Mouse (Mus musculus) testis, postnatal 14 days (tissue): ENCODE measurements at regions not wholly inside any gene's neighbourhood (a gene's known extent, or its start where the extent isn't known, plus 50 kb on each side); places are given as distances from the start of the nearest gene placed in this dataset.
"Not testable (repeated sequence)": the region's sequence is repeated elsewhere in the genome, so short reads cannot be mapped to it uniquely, and the experiment has no call there.

ENCODE experiments used
- DNase-seq: peaks from one replicate; pipeline ENCODE4 v3.0.0; 2021; ENCODE audit warnings: low spot score

DNA sequence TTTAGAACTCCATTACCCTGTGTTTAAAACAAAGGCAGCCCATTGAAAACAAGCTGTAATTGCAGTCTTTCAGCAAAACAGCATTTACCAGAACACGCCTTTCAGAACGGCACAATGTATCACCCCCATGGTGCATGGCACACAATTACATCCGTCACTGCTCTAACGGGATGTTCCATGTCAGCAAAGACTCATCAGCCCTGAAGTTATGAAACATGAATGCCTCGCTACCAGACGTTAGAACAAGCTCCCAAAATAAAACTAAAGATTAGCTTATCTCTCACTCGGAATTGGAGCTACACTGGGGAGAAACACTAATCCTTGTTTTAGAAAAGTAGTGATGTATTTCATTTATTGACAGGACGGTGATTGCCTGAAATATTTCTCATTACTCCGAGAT lies 301.4 kb downstream of the Tox3 start:
- DNase-seq: no peak

DNA sequence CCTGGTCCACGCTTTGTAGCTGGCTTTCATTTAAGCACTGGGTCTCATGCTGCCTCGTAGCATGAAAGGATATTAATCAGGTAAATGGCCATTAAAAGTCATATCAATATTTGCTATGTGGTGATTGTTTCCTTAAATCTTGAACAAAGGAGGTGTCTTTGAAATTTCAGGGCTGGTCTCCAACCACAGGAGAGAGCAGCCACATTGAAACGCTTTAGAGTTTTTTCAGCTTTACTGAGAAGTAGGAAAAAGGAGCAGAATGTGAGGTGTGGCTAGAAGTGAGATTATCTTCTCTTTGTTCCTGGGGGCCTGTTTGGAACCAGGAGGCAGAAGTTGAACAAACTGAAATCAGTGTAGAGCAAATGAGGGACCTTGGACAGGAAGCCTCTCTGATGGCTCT lies 311.7 kb downstream of the Tox3 start:
- no peak for DNase-seq

DNA sequence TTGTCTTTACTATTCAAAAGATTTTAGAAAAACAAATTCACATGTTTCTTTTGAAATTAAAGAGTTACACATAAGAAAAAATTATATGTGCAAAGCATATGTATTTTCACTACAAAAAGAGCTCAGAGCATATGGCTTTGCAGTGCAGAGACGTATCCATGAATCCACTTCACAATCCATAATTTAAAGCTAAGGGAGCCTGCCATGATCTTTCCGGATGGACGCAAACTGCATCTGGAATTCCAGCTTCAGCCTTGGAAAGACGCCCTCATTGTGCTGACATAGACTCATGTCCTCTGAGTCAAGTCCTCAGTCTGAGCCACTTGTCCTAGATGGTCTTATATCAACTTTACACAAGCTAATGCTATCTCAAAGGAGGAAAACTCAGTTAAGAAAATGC lies 315.6 kb downstream of the Tox3 start:
- DNase-seq: no peak

DNA sequence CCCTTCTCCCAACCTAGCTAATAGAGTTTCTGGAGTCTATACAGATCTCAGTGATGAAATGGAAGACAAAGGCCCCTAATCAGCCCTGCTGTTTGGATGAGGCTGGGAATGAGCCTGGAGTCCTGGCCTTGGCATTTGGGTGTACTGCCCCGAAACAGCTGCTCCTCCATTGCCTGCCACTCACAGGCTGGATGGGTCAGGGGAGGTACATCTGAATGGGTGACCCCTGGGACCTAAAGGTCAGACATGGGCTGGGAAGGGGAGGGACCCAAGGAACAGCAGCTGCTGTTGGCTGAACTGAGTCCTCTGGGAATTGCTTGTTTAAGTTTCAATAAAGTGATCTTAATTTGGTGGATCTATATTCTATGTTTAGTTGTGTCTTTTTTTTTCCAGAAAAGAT lies 316.9 kb downstream of the Tox3 start:
- no peak for DNase-seq

DNA sequence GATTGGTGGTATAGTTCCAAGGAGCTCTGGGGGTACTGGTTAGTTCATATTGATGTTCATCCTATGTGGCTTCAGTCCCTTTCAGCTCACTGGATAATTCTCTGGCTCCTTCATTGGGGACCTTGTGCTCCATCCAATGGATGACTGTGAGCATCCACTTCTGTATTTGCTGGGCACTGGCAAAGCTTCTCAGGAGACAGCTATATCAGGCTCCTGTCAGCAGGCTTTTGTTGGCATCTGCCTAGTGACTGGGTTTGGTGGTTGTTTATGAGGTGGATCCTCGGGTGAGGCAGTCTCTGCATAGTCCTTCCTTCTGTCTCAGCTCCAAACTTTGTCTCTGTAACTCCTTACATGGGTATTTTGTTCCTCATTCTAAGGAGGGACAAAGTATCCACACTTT lies 330.2 kb downstream of the Tox3 start:
- DNase-seq: not testable (repeated sequence)

DNA sequence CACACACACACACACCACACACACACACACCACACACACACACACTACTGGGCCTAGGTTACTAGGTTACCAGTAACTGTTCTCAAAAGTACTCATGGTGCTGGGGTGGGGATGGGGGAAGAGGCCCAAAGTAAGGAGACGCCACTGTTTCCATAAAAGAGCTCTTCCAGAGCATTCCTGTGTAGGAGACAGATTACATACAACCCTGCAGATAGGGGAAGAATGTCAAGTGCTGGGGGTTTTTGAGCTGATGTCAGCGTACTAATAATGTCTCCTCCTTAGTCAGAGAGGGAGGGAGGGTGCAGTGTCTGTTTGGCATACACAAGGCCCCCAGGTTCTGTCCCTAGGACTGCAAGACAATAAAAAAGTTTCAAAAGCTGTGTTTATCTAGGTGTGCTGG lies 334.4 kb downstream of the Tox3 start:
- no peak for DNase-seq

DNA sequence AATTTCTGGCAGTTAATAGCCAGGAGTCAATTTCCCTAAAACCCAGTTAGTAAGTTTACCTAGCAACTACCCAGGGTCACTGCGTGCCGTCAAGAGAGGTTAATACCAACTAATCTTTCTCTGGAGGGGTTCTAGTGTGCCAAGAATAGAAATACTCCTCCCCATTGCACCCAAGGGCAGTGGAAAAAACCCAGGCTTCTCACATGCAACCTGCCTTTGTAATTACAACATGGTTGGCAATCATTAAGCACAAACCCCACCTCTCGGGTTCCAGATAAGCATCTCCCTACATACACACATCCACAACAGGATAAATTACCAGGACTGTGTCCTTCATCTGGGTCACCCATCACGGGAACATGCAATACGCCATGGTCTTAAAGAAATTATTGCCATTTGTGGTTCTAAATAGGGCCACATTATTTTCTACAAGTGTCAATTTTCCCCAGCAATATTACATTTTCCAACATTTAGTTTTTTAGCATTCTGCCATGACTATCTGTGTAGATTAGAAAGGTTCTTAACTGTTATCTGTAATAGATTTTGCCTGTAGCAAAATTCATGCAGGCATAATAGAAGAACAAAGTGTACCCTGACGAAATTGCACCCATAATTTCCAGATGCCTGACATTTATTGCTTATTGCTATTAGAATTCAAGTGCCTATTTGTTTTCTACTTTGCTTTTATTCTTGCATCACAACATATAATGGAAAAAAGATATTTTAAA lies 336.3 kb downstream of the Tox3 start:
- DNase-seq: no peak

DNA sequence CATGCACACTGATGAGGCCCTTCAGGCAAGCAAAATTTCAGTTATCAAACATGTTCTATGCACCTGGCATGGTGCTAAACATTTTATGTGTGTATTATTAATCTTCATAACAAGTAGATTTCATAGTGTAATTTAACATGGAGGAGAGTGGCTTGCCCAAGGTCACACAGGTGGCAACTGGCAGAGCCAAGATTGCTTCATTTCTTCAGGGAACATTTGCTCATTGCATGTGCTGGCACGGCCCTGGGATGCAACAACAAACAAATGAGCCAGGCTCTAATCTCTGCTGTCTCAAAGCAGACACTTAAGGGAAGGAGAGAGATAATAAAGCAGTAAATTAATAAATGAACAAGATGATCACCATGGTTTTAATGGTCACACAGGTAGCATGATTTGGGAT lies 338.7 kb downstream of the Tox3 start:
- DNase-seq: no peak

DNA sequence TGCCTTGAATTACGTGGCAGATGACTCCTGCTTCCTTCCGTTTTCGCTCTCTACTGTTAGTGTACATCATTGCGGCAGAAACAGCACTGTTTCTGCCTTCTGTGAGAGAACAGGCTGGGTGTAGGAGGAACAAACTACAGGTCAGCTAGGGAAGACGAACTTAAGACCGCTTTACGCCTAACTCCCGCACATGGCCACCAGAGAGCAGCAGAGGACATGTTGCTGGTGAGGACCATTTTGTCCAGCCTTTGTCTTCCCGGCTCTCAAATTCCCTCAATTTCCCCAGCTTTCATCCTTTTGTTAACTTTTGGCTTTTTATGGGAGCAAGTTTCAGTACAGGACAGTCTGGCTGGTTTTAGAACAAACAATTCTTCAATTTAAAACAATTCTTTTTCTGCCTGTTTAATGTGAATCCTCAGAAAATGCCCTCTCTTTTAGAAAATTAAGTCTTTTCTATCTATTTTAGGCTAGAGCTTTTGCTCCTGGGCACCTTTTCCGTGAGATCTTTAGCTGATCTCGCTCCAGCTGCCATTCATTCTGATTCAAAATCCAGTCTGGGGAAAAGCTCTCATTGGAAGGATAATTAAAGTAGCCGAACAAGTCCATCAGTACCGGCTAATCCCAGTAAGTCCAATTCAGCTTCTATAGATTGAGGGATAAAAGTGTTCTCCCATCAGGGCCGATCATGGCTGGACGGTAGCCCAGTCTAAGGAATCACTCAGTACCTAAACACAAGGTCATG lies 347.1 kb downstream of the Tox3 start:
- peak; percentile 46 for DNase-seq

DNA sequence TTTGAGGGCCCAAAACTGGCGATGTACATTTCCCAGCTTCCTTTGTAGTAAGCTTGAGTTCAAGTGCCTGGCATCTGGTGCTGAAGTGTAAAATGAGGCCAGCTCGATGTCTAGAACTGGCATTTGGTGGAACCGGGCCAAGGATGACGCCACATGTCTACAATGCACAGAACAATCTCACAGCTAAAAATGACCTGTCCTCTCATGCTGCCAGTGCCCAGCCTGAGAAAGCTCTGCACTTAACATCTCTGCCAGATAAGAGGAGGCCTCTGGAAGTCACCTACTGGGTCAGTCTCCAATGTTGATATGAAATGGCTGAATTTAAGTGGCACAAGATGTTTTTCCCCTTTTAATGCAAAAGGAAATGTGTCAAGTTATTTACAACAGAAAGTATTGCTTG lies 354.4 kb downstream of the Tox3 start:
- no peak for DNase-seq

DNA sequence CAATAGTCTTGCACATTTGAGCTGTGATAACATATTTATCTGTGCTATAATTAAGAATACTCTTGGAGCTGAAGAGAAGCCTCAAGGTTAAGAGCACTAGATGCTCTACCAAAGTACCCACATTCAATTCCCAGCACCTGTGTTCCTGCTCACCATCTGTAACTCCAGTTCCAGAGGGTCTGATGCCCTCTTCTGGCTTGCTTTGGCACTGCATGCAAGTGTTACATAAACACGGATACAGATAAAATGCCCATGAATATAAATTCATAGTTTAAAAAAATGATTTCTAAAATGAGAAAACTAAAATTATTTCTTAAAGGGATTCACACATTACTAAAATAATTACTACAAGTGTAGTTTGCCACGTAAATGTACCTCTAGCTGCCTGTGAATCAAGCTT lies 364.3 kb downstream of the Tox3 start:
- no peak for DNase-seq

DNA sequence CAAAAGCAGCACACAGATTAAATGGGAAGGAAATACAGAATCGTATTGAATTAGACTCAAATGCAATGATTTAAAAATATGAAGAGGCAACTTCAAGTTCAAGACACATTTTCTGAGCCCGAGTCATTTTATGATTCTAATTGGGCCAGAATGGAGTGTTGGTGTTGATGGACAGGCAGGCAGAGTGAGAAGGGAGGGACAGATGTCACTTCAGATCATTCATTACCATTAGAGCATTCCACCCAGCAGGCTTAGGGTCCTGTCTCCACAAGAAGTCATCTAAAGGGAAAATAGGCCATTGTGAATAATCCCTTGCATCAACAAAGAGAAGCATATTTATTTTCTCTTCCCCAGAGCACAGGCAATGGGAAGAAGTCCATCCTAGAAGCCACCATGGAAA lies 365.6 kb downstream of the Tox3 start:
- no peak for DNase-seq

DNA sequence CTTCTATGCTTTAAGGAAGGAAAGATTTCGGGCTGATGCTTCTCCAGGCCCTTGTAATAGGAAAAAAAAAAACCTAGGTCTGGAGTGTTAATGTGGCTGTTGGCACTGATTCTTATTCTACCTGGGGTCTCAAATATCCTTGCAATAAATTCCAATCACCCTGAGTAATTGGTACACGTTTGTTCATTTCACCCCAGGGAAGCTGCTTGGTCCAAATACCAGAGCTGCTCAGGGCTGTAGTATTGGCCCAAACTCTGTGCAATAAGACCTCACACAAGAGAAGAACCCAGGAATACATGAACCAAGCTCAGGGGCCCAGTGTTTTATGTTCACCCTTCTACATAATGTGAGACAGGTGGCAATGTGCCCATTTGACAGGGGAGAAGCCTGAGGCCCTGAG lies 366.8 kb downstream of the Tox3 start:
- DNase-seq: no peak

DNA sequence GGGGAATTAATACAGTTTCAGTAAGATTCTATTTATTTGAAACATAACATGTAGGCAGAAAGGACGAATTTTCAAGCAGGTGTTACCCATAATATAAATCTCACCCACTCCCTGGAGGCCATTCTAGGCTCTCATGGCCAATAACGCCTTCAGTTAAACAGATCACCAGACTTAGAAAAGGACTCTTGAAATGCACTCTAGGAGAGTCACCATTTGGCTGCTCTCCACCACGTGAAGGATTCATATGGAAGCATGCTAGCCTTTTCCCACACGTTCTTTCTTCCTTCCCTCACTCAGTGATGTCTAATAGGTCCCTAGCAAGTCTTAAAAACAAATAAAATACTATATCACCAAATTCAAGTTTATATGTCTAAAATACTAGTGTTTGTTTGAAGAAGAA lies 367.7 kb downstream of the Tox3 start:
- no peak for DNase-seq

DNA sequence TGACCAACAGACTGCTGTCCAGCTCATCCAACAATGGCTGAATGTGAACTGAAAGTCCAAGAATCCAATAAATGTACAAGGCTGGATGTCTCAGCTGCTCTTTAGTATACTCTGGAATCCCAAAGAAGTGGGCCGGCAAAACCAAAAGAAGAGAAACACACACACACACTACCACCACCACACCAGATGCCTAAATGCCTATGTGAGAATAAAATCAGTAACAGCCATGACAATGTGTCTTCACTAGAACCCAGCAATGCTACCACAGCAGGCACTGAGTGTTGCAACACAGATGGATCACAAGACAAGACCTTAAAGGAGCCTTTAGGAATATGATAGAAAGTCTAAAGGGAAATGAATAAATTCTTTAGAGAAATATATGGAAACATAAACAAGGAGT lies 385.3 kb downstream of the Tox3 start:
- DNase-seq: no peak

DNA sequence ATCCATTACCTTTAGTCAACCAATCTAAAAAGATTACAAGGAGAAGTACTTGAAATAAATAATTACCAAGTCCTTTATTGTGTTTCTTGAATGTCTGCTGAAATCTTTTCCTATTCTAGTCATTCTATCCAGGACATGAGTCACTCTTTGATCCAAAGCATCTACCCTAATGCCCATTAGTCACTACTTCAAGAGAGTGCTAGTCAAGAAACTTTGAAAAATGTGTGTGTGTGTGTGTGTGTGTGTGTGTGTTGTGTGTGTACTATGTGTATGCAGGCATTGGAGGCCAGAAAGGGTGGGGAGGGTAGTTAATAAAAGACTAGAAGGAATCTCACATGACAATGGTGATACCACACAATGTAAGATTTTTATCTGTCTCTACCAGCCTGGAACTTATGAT lies 390.7 kb downstream of the Tox3 start:
- no peak for DNase-seq

DNA sequence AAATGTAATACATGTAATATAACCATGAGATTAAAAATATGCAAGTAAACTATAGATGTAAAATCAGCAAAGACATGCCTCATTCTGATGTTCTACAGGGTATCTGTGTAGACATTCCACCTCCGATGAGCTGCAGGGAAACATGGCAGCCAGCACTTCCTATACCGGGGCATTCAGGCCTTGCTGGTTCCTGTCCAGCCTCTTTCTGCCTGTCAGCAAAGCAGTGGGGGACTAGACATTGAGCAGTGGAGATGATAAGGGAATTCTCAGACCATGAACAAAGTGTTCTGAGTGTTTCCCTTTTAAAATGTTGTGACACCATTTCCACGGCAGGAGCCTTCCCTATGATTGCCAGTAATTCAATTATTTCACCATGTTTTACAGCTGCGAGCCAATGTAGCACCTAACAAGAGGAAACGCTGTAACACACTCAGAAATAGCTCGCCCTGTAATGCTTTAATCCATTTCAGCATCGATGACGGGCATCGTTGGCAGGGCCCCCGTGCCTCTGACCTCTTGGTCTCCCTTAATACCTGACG lies 391.6 kb downstream of the Tox3 start:
- DNase-seq: no peak

DNA sequence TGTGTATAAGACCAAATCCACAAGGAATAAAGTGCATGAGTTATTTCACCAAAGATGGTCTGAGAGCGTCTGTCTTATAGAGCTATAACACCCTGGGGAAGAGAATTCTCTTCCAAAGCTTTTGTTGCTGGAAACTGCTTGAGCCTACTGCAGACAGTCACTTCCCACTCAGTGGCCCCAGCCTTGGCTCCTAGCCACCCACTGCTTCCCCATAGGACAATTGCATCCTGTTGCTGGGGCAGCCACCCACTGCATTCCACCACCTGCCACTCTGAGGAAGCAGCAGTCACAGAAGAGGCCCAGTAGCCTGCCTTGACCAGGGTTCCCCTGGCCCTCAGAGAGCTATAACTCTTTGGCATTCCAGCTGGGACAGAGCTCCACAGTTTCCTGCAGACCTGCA lies 409.3 kb downstream of the Tox3 start:
- DNase-seq: no peak

DNA sequence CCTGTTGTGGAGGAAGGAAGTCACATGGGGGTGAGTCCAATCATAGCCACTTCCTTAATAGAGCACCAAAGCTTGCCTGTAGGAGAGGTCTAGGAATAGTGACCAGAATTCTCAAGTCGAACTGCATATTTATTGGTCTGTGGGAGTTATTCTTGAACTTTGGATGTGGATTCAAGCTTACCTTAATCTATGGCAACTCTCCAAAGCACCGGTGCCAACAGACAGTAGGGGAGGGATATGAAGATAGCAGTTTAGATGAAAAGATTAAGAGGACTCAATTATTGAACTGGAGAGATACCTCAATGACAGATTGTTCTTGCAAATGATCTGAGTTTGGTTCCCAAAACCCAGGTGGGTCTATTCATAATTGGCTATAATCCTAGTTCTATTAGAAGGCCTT lies 413.6 kb downstream of the Tox3 start:
- DNase-seq: no peak

DNA sequence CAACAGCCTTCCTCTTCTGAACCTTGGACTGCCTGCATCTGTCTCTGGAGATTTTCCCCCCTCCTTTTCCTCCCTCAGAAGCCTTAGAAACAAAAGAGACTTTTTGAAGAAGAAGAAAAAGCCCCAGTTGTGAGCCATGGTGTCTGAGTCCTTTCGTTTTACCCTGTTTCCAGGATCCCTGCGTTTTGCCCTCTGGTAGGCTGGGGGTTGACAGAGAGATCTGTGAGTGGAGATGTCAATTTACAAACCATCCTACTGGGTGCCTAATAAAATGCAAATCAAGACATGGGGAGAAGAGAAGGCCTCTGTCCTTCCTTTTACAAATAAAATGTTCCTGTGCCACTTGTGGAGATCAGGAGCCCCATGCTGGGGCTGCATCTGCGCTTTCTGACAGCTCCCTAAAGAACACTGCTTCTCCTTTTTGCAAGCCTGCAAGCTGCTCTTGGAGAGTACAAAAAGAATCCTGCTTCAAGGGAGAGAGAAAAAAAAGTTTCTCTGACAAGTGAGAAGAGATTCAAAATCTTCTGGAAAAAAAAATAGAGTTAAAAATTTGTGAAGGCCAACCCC lies 421.4 kb downstream of the Tox3 start:
- DNase-seq: no peak

DNA sequence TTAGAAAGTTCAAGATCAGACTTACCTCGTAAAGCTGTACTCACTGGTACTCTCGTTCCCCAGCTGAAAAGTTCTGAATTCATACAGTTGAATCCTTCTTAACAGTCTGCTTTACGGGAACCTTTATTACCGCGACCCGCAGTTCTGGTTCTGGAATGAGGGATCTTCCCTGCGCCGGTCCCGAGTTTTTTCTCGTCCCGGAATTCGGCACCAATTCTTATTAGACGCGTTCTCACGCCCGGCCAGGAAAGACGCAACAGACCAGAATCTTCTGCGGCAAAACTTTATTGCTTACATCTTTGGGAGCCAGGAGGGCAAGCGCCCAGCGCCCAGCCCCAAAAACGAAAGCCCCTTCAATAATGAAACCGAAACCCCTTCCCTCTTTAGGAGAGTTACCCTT lies 423.4 kb downstream of the Tox3 start:
- DNase-seq: peak; percentile 5

DNA sequence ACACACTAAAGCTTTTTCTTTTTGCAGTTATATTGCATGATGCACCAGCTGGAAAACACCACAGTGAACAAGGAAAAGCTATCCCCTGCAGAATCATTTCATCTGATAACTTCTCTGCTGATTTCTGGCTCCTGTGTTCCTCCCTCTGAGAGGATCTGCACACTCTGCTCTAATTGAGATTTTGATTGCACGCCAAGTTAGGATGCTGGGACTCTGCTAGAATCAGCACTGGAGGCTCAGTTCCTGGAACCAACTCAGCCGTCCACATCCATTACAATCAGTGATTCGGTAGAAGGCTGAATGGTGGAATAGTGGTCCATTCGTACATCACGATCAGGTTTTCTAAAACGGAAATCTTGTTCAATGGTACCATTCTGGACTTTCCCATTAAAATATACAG lies 434.1 kb downstream of the Tox3 start:
- no peak for DNase-seq

DNA sequence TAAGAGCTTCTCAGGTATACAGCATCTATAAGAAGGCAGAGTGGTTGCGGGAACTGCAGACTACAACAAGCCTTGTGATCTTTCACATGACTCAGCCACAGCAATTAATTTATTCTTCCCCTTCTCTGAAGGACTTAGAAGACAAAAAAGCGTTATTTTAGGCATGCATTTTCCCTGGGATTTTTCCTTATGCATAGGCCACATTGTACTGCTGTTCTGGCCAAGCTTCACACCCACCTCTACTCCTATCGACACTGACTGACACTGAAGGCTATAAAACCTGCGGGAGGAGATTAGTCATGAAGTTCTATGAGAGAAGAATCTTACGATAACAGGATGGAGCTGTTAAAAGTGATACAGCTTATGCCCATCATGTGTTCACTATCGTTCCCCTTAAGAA lies 441.9 kb downstream of the Tox3 start:
- no peak for DNase-seq
